Mouse (Mus musculus): ENCODE measurements around the gene Dennd1c.

Gene Dennd1c

DNA sequence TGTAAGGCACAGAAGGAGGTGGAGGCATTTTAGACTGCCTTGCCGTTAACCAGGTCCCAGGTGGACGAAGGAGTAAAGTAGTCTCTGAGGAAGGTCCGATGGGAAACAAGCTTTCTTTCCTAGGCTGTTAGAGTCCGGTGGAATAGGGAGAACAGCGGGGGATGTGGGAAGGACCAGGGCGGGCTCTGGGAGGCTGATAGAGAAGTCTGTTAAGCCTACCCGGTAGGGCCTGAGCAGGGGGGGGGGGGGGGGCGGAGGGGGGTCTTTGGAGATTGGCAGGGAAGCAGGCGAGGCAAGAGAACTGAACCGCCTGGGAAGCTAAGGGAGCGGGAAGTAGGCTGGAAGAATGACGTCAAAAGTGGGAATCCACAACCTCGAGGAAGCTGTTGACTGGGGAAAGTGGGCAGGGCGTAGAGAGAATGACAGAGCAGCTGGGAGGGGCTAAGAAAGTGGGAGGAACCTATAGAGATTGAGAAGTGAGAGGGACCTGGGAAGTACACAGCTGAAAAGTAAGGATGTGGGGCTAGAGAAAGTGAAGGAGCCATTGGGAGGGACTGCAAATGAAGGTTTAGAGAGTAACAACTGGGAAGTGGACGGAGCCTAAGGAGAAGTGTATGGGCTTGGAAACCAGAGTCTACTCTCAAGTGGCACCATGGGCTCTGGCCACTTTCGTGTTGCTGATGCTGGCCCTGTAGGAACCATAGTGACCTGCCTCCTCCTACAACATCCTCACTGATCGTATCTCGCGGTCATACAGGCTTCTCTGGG lies 17.7 kb upstream of the Dennd1c start:
- DNase-seq (ENCODE audit: low read depth), result no peak

DNA sequence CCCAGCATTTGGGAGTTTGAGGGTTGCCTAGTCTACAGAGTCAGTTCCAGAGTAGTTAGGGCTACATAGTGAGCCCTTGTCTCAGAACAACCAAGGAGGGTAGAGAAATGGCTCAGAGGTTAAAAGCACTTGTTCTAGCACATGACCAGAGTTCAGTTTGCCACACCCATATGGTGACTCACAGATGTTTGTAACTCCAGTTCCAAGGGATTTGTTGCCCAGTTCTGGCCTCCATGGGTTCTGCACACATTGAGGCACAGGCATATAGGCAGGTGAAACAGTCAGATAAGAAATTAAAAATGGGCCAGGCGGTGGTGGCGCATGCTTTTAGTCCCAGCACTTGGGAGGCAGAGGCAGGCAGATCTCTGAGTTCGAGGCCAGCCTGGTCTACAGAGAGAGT lies 15.9 kb upstream of the Dennd1c start:
- no peak for DNase-seq (ENCODE audit: low read depth)

- no peak for DNase-seq (ENCODE audit: low read depth)
Measured at GRCm38 (mm10) chr17:57087049-57087832, 8.9 kb upstream of the Dennd1c start, which contains the start of gene Tubb4a. Gene Tubb4a, minus strand, starts transcription at chr17:57087782.

GRCm38 (mm10) chr17:57085970-57086757 lies 7.8 kb upstream of the Dennd1c start:
- DNase-seq (ENCODE audit: low read depth), result no peak

DNA sequence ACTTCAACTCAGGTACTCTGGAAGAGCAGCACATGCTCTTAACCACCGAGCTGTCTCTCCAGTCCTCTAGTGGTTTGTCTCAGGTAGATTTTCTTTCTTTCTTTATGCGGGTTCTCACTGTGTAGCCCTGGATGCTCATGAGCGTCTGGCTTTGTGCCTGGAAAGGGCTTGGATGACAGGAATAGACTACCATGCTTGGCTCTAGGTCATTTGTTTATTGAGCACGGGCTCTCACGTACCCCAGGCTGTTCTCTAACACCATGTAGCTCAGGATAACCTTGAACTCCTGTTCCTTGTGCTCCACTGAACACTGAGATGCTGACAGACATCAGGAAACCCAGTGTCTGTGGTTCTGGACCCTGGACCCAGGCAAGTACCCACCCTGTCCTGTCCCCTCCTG lies 4.2 kb upstream of the Dennd1c start:
- DNase-seq (ENCODE audit: low read depth), result no peak

GRCm38 (mm10) chr17:57081234-57081842 lies 3.0 kb upstream of the Dennd1c start:
- no peak for DNase-seq (ENCODE audit: low read depth)

- no peak for DNase-seq (ENCODE audit: low read depth)
Measured at GRCm38 (mm10) chr17:57079919-57080318, 1.6 kb upstream of the Dennd1c start.

GRCm38 (mm10) chr17:57076916-57077315 lies 1.4 kb downstream of the Dennd1c start:
- no peak for DNase-seq (ENCODE audit: low read depth)

DNA sequence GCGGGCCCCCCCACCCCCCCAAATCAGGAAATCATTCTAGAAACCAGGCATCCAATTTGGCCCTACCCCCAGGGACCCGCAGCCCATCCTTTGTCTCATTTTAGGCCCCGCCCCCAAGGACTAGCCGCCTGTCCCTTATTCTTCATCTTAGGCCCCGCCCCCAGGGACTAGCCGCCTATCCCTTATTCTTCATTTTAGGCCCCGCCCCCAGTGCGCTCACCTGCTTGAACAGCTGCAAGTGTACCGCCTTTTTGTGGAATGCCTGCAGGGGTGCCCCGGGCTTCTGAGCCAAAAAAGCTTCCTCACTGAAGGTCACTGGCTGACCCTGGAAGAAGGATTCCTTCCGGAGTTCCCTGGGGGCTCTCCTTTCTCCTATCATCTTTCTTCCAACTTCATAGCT lies 7.6 kb downstream of the Dennd1c start:
- DNase-seq (ENCODE audit: low read depth), result no peak

DNA sequence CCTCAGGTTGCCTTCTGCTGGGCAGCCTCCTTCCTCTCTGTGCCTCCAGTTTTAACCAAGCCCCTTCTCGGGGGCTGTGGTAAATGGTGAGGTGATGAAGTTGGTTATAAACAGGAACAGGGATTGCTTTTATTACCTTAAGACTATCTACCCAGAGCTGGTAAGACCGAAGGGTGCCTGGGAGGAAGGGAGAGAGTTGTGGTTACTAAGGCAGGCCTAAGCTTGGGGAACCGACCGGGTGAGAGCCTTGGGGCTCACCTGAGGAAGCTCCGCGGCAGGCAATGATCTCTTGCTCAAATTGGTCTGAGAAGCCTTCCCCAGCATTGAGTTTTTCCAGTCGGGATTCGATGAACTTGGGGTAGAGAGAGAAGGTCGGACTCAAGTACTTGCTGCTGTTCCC lies 8.0 kb downstream of the Dennd1c start:
- DNase-seq (ENCODE audit: low read depth), result no peak

GRCm38 (mm10) chr17:57066908-57067307 lies 11.4 kb downstream of the Dennd1c start:
- no peak for DNase-seq (ENCODE audit: low read depth)

DNA sequence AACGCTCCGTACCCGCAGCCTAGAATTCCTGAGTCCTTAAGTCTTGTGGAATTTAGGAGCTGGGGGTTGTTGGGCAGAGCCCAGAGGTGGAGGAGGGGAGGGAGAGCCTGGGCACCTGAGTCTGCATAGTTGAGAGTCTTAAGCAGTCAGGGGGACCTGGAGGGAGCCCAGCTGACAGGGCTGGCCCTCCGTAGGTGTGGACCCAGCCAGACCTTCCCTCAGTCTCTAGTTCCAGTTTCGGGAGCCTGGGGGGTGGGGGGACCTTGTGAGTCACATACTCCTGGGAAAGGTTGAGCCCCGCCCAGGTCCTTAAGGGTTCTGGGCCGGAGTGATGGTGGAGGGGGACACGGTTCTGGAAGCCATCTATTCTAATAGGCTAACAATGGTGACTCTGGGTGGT lies 15.3 kb downstream of the Dennd1c start:
- no peak for DNase-seq (ENCODE audit: low read depth)

DNA sequence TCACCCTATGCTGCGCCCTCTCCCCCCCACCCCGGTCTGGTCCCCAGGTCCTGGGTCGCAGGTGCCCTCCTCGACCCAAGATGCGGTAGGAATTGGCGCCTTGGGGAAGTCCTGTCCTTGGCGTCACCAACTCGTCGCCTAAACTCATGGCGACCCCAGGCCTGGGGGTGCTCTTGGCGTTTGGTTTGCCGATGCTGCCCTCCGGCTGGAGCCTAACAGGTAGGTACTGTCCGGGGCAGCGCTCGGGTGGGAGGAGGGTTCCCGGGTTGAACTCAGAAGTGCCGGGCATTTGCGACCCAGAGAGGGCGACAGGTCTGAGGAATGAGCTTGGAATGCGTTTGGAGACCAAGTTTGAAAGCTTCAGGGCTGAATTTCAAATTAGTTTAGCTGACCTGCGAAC lies 15.8 kb downstream of the Dennd1c start:
- DNase-seq (ENCODE audit: low read depth), result no peak

DNA sequence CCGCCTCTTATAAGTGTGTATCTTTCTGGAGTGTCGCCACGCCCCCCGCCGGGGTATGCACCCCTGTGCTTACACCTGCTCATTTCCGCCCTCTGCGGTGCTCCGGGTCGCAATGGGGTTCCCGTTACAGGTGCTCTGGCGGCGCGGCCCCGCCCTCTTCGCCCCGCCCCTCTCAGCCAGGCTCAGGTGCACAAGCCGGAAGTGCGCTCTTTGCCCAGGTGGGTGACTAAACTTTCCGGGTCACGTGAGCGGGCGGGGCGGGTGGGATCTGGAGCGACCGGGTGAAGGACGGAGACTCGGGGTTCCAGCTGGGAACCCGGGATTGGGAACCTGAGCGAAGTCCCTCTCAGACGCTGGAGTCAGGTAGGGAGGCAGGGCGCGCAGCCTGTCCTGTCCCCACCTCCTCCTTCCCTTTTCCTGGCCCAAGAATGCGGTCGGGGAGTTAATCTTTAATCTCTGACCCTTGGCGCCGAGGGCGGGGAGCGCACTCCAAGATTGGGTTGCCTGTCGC lies 16.2 kb downstream of the Dennd1c start:
- DNase-seq (ENCODE audit: low read depth), result peak; percentile 71

- peak; percentile 60 for DNase-seq (ENCODE audit: low read depth)
Measured at GRCm38 (mm10) chr17:57061069-57061468, 17.2 kb downstream of the Dennd1c start.

- peak; percentile 99 for DNase-seq (ENCODE audit: low read depth)
Measured at GRCm38 (mm10) chr17:57060231-57060801, 18.0 kb downstream of the Dennd1c start.

DNA sequence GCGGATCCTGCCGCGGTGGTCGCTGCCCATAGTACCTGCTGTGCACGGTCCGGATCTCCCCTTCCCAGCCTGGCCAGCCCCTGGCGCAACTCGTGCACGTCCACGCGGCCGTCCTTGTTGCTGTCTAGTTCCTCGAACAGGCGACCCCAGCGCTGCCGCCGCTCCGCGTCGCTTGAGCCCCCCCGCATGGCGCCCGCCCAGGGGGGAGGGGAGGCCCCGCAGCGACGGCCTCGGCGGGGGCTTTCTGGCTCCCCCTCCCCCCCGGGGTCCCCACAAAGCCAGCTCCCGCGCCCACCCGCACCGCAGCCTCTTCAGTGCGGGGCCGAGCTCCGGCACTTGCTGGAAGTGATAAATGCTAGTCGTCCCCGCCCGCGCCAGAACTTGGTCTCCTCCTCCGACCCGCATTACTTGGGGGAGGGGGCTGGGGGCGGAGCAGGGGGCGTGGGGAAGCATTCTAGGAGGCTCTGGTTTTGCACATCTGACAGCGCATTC lies 18.8 kb downstream of the Dennd1c start, which contains the start of gene Slc25a23:
Gene Slc25a23, minus strand, starts transcription at position 378 of the 492 bp plus-strand sequence.
- peak; percentile 78 for DNase-seq (ENCODE audit: low read depth)

GRCm38 (mm10) chr17:57058891-57059485 lies 19.3 kb downstream of the Dennd1c start, which contains the start of gene Crb3:
Gene Crb3, plus strand, starts transcription at chr17:57059105.
- no peak for DNase-seq (ENCODE audit: low read depth)

GRCm38 (mm10) chr17:57056246-57056645 lies 22.1 kb downstream of the Dennd1c start:
- no peak for DNase-seq (ENCODE audit: low read depth)

- peak; percentile 66 for DNase-seq (ENCODE audit: low read depth)
Measured at GRCm38 (mm10) chr17:57051679-57052078, 26.6 kb downstream of the Dennd1c start.

GRCm38 (mm10) chr17:57048816-57049215 lies 29.5 kb downstream of the Dennd1c start:
- DNase-seq (ENCODE audit: low read depth), result no peak
